Mouse (Mus musculus) cerebellum, adult 2 months (tissue): ENCODE data around the gene Actrt2. TPM values are rescaled to one million over a fixed set of nuclear protein-coding genes. Genes with fewer than 3 reads are reported as not detected.

Source experiments
- DNase-seq, 2 experiments: peaks; one replicate each; pipeline ENCODE4 v3.0.0; 2021
- H3K27ac ChIP-seq: fragments of 200-500 bp; 2 replicates; pipeline ENCODE4 v1.5.1; 2012; ENCODE audit warnings: low read length, control low read depth, inconsistent platforms; ENCODE audit not compliant: insufficient read depth
- H3K27me3 ChIP-seq: fragments of 200-500 bp; 2 replicates; pipeline ENCODE4 v1.6.1; 2012; ENCODE audit warnings: inconsistent platforms, mild to moderate bottlenecking, low read length, moderate library complexity; ENCODE audit not compliant: control insufficient read depth, insufficient read depth
- H3K4me1 ChIP-seq: fragments of 200-500 bp; 2 replicates; pipeline ENCODE4 v1.6.1; 2011; ENCODE audit warnings: low read length; ENCODE audit not compliant: control insufficient read depth, insufficient read depth
- H3K4me3 ChIP-seq: fragments of 200-500 bp; replicated peaks from 2 replicates; pipeline ENCODE3; 2011; ENCODE audit warnings: mild to moderate bottlenecking, low read depth, low read length, control low read depth; ENCODE audit not compliant: insufficient read depth
- CTCF ChIP-seq: fragments of 200-500 bp; IDR thresholded peaks from 2 replicates; pipeline ENCODE4 v1.5.1; 2011; ENCODE audit warnings: low read depth, mild to moderate bottlenecking, control low read depth, low read length, moderate library complexity, borderline replicate concordance; ENCODE audit not compliant: insufficient read depth
- POLR2A ChIP-seq: fragments of 200-500 bp; IDR thresholded peaks from 2 replicates; pipeline ENCODE4 v1.6.1; 2011; ENCODE audit warnings: low read length, control low read depth, borderline replicate concordance; ENCODE audit not compliant: insufficient read depth
- WGBS: fragments of 180-500 bp; shearing (Covaris S2); methylation state at CpG from one replicate; pipeline ENCODE4 v1.1.7; 2018; 5-methylcytosine and 5-hydroxymethylcytosine counted together
- polyA plus RNA-seq: library from polyadenylated mRNA; depleted of rRNA; stranded (reverse); fragments of >200 nt; gene quantifications from 2 replicates; pipeline ENCODE4 v1.2.3, GENCODE M21; 2012

Actrt2 gene
- polyA plus RNA-seq, 1 experiment = not detected

GRCm38 (mm10) chr4:154698021-154698590 lies 30.4 kb upstream of the Actrt2 start:
- H3K27ac ChIP-seq = no peak overlapping the region
- no peaks in the 10 kb centered on the region for H3K4me1 ChIP-seq
- H3K27me3 ChIP-seq = no peaks in the 10 kb centered on the region
- TF ChIP-seq POLR2A (no peak), CTCF (no peak)
- WGBS = 45% methylated on average over 16 of the region's 16 CpGs
- H3K4me3 ChIP-seq = no peak overlapping the region
- no peak for DNase-seq

GRCm38 (mm10) chr4:154697476-154697875 lies 29.8 kb upstream of the Actrt2 start:
- H3K27ac ChIP-seq = no peak overlapping the region

GRCm38 (mm10) chr4:154696552-154696951 lies 28.9 kb upstream of the Actrt2 start:
- no peak overlapping the region for H3K27ac ChIP-seq
- no peak for DNase-seq
- no peak overlapping the region for H3K4me3 ChIP-seq
- no peaks in the 10 kb centered on the region for H3K4me1 ChIP-seq
- no peak for TF ChIP-seq POLR2A
- TF ChIP-seq CTCF = no peak
- H3K27me3 ChIP-seq = no peaks in the 10 kb centered on the region
- WGBS = 67% methylated on average over 5 of the region's 5 CpGs

More at GRCm38 (mm10) chr4:154697476-154697875, 29.8 kb upstream of the Actrt2 start:
- H3K4me3 ChIP-seq = no peak overlapping the region
- no peaks in the 10 kb centered on the region for H3K27me3 ChIP-seq
- WGBS = 86% methylated on average over 5 of the region's 5 CpGs
- DNase-seq = no peak
- no peaks in the 10 kb centered on the region for H3K4me1 ChIP-seq
- no peak for TF ChIP-seq POLR2A
- no peak for TF ChIP-seq CTCF

- 14% methylated on average over 4 of the region's 4 CpGs for WGBS
- H3K4me3 ChIP-seq = no peak overlapping the region
These were observed 28.5 kb upstream of the Actrt2 start for GRCm38 (mm10) chr4:154696146-154696545.

GRCm38 (mm10) chr4:154694361-154694760 lies 26.7 kb upstream of the Actrt2 start:
- Histone ChIP-seq H3K4me1 (no peaks in the 10 kb centered on the region), H3K27me3 (no peaks in the 10 kb centered on the region), H3K4me3 (no peak overlapping the region), H3K27ac (no peak overlapping the region)
- DNase-seq = no peak
- WGBS = 89% methylated on average over 5 of the region's 5 CpGs
- TF ChIP-seq POLR2A (no peak), CTCF (no peak)

More at GRCm38 (mm10) chr4:154696146-154696545, 28.5 kb upstream of the Actrt2 start:
- DNase-seq = no peak
- TF ChIP-seq CTCF = no peak
- no peak for TF ChIP-seq POLR2A
- no peaks in the 10 kb centered on the region for H3K4me1 ChIP-seq
- no peak overlapping the region for H3K27ac ChIP-seq
- no peaks in the 10 kb centered on the region for H3K27me3 ChIP-seq

GRCm38 (mm10) chr4:154693348-154694015 lies 25.8 kb upstream of the Actrt2 start:
- Histone ChIP-seq H3K4me1 (no peaks in the 10 kb centered on the region), H3K4me3 (no peak overlapping the region), H3K27me3 (no peaks in the 10 kb centered on the region), H3K27ac (no peak overlapping the region)
- WGBS = 84% methylated on average over 20 of the region's 20 CpGs
- no peak for TF ChIP-seq POLR2A
- no peak for TF ChIP-seq CTCF
- no peak for DNase-seq

GRCm38 (mm10) chr4:154683068-154683752 lies 15.5 kb upstream of the Actrt2 start:
- no peaks in the 10 kb centered on the region; the same call in 1 of the 2 replicates for H3K27me3 ChIP-seq
- TF ChIP-seq CTCF = no peak
- no peak for TF ChIP-seq POLR2A
- no peak overlapping the region for H3K4me3 ChIP-seq
- no peaks in the 10 kb centered on the region for H3K4me1 ChIP-seq
- 81% methylated on average over 5 of the region's 5 CpGs for WGBS
- DNase-seq = no peak
- no peak overlapping the region for H3K27ac ChIP-seq
